Mouse (Mus musculus): Measurements from ENCODE around the gene L3mbtl3.

The L3mbtl3 gene

GRCm38 (mm10) chr10:26337896-26338503 is 37.8 kb downstream of the L3mbtl3 start:
- no peak for DNase-seq (ENCODE audit: low read depth, low spot score)

DNA sequence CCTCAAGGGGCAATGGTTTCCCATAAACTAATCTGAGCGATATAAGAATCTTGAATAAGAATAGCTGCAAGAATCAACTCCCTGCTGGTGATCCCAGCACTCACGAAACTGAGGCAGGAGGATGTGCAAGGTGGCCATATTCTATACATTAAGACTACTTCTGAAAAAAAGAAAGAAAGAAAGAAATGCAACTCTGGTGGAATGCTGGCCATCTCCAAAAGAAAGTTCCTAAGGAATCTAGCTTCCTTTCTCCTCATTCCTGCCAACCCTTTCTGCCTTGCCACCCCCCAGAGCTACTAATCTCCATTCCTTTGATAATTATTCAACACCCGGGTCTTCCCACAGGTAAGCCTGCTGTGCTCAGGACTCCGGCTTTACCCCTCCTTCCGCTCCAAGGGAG is 41.8 kb downstream of the L3mbtl3 start:
- peak; percentile 77 for DNase-seq (ENCODE audit: low read depth, low spot score)

- DNase-seq (ENCODE audit: low read depth, low spot score): peak; percentile 37
These were observed 43.0 kb downstream of the L3mbtl3 start for GRCm38 (mm10) chr10:26332781-26333180.

DNA sequence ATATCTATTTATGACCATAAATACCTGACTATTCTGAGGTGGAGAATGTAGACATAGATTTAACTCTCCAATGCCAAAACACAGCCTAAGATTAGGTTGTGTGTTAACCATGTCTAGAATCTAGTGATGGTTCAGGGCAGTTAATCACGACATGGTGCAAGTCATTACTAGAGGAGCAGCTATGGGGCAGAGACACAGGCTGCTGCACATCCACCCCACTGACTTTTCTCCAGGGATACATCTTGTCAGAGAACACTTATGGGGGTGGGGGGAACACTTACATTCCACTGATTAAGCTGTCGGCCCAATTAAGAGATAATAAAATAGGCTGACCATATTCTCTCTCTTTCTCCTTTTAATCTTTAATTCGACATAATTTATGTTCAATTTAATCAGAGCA is 46.9 kb downstream of the L3mbtl3 start:
- no peak for DNase-seq (ENCODE audit: low read depth, low spot score)

- peak; percentile 66 for DNase-seq (ENCODE audit: low read depth, low spot score)
These were observed 47.9 kb downstream of the L3mbtl3 start for GRCm38 (mm10) chr10:26327691-26328542.

DNA sequence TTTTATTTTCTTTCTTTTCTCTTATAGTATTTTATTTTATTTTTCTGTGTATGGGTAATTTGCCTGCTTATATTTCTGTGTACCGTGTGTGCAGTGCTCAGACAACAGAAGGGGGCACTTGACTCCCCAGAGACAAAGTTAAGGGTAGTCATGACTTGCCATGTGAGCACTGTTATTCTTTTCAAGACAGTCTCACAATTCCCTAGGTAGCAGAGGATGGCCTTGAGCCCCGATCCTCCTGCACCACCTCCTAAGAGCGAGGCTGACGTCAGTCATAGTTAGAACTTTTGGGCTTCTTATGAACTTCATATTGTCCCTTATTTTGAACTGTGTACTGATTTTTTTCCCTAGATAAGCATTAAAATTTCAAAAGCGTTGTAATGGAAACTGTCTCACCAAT is 48.5 kb downstream of the L3mbtl3 start:
- DNase-seq (ENCODE audit: low read depth, low spot score): no peak

GRCm38 (mm10) chr10:26325320-26325719 is 50.5 kb downstream of the L3mbtl3 start:
- DNase-seq (ENCODE audit: low read depth, low spot score): no peak

GRCm38 (mm10) chr10:26322344-26323051 is 53.3 kb downstream of the L3mbtl3 start:
- peak; percentile 43 for DNase-seq (ENCODE audit: low read depth, low spot score)

DNA sequence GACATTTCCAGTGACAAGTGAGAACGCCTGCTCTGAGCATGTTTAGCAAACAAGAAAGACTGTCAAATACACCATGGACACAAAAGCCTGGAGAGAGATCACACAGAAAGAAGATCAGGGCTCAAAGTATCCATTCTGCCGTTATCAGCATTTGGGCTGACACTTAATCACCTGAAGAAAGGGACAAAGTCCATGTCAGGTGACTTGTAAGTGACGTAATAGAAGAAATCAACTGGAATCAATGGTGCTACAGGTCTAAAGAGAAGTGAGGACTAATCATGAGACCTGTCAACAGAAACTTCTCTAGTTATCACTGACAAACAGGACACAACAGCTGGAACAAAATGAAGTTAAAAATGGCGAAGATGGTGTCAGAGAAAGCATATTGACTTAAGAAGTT is 55.1 kb downstream of the L3mbtl3 start:
- no peak for DNase-seq (ENCODE audit: low read depth, low spot score)

DNA sequence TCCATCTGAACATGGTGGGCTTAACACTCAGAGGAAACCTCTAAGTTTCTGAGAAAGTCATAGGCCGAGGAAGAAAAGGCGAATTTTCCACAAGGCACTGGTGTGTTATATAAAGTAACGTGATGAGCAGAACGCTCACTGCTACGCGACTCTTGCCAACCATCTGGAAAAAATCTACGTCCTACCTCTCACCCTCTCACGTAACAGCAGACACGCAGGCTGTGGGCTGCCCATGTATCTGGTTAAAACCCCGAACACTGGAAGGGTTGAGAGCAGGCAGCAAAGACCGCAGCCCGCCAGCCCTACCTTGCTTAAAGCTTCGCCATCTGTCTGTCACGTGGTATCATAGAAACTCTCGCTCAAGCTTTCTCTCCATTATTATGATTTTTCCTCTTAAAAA is 61.4 kb downstream of the L3mbtl3 start:
- DNase-seq (ENCODE audit: low read depth, low spot score): no peak

DNA sequence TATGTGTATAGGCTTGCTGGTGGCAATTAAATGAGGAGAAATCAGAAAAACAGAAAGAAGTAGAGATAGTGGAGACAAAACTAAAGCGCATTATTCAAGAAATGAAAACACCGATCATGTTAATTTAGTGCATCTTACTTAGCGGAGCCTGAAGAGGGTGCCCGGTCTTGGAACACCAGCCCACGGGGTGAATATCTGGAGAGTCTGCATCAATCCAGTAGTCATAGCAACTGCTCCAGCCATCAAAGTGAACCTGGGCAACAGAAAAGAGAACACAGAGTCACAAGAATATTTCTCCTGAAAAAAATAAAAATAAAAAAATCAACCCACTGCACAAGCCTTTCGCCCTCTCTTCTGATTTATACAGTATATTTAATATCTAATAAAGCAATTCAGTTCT is 72.3 kb downstream of the L3mbtl3 start:
- no peak for DNase-seq (ENCODE audit: low read depth, low spot score)

DNA sequence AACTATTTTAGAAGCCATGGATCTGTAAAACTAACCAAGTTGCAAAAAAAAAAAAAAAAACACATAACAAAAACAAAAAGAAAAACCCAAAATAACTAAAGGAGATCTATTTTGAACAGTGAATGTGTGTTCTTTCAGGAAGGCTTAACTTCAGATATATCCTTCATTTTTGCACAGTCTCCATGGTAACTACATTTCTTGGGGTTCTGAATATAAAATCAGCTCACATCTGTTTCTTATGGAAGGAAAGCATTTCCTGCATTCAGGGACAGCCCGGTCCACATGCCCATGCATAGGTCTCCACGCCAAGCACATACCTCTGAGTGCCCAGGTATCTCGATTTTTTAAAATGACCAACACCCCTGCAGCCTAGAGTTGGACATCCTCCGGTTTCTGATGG is 73.4 kb downstream of the L3mbtl3 start:
- no peak for DNase-seq (ENCODE audit: low read depth, low spot score)

GRCm38 (mm10) chr10:26297626-26298025 is 78.1 kb downstream of the L3mbtl3 start:
- peak; percentile 5 for DNase-seq (ENCODE audit: low read depth, low spot score)

DNA sequence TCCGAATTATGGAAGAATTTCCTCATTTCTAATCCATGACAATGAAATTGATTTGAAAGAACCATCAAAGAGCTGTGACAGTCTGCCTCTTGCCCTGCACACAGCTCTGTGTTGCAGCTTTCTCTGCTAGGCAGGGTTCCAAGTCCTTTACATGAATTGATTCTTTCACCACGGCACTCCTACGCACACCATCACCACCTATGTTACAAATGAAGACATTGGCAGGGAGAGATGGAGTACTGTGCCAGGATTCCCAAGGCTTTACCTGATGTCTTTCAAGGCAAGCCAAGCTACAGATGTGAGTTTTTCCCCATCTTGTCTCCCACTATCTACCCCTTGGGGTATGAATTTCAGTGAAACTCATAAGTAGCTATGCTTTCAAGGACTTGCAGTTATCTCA is 78.6 kb downstream of the L3mbtl3 start:
- no peak for DNase-seq (ENCODE audit: low read depth, low spot score)

DNA sequence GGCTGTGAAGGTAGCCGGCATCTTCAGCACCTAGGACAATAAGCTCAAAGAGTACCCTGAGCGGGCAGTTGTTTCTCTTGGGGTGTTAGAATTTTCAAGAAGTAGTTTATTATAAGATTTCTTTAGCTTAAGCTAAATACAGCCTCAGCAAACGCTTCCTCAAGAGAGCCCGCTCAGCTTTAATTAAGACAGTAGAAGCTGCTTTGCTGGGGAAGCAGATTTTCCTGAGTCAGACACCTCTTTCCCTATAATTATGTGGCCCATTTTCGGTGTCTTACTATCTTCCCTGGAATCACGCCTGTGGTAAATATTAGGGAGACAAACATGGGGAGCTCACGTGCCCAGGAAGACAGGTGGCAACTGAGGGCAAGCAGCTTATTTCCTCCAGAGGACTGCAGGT is 88.6 kb downstream of the L3mbtl3 start:
- no peak for DNase-seq (ENCODE audit: low read depth, low spot score)

DNA sequence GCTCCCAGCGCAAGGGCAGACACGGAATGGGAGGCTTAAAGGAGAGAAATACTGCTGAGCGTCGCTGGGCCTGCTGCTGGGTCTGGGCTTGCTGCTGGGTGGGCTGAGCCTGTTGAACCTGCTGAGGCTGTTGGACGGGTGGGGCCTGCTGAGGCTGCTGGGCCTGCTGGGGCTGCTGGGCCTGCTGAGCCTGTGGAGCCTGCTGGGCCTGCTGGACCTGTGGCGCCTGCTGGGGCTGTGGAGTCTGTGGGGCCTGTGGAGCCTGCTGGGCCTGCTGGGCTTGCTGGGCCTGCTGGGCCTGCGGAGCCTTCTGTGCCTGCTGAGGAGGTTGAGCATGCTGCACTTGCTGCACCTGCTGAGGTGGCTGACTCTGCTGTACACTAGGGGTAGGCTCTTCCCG is 95.8 kb downstream of the L3mbtl3 start:
- DNase-seq (ENCODE audit: low read depth, low spot score): peak; percentile 3

DNA sequence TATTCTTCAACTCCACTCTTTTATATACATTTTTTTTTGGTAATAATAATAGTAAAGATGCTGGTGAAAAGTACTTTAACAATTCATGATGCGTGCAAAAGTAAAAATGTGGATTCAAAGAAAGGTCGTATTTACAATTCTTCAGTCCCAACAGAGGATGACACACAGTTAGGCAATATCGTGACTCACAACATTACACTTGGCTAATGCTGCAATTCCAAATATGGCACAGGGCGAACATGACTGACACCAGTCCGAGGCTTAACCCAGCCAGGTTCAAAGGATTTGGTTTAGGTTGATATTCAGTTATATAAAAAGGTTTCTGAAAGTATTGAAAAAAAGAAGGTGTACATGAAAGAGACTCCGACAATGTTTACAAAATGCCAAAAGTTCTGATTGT is 100.4 kb downstream of the L3mbtl3 start:
- DNase-seq (ENCODE audit: low read depth, low spot score): no peak

DNA sequence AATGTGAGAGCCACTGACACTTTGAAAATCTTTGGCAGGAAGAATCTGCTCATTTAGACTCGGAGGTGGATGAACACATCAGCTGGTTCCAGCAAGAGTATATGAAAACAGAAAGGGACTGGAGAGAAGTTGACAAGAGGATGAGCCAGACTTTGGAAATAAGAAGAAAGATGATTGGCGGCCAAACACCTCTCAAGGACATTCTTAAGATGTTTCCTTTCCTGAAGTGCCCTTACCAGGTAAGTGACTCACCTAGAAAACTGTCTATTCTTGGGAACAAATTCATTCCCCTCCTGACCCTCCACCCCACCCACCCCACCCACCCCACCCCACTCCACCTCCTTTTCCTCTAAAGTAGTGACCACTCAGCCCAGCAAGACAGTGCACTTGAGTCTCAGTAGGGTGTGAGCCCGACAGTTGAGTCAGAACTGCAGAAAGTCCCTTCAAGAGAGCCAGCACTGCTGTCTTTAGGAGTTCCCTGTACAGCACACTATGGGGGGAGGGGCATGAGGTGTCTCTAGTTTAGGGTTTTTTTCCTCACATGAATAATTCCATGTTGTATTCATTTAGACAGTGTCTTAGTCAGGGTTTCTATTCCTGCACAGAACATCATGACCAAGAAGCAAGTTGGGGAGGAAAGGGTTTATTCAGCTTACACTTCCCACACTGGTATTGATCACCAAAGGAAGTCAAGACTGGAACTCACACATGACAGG is 111.9 kb downstream of the L3mbtl3 start:
- DNase-seq (ENCODE audit: low read depth, low spot score): no peak

DNA sequence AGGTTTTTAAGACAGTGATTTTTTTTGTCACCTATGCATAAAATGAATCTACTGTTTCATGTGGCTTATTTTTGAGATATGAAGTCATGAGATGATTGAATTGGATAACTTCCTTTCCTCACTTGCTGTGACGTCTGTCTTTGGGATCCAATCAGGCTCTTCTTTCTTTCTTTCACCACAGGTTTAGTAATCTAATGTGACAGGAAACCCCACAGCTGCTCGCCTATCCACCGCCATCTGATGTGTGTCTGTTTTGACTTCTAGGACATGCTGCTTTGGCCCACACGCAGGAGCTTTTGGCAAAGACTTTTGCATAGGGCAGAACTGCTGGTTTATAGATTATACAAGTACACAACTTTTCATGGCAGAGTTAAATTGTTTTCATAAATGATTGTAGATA is 115.9 kb downstream of the L3mbtl3 start:
- DNase-seq (ENCODE audit: low read depth, low spot score): no peak

DNA sequence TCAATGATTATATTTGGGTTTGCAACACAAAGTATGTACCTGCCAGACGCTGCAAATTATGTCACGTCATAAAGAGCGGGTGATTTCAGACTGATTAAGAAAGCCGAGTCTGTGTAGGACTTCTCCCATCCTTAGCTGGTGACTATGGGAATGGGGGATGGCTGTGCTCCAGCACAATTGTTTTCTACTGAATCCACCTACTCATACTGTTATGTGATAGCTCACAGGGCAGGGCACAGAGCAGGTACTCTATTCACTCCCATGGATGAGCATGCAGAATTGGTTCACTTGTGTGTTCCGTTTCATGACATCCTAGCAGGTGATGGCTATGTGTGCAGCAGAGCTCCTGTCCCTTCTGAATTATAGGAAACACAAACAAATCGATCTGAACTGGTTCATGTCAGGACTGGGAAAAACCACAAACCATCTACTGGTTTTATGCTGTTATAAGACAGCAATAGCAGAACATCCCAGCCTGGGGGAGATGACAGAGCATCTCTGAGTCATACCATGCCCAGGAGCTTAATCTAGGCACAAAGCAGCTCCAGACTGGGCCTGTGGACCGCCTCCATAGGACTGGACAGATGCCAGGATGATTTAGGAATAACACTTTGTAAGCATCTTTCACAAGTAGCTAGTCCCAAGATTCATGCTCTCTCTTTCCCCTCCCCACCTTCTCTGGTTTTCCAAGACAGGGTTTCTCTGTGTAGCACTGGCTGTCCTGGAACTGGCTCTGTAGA is 126.2 kb downstream of the L3mbtl3 start:
- DNase-seq (ENCODE audit: low read depth, low spot score): no peak

GRCm38 (mm10) chr10:26244466-26244865 is 131.3 kb downstream of the L3mbtl3 start:
- DNase-seq (ENCODE audit: low read depth, low spot score): no peak
